Mouse (Mus musculus) spleen, postnatal 14 days (tissue): ENCODE data around the gene Pheta2.
"Not testable (repeated sequence)": the region's sequence is repeated elsewhere in the genome, so short reads cannot be mapped to it uniquely, and the experiment has no call there.

Source experiments
- DNase-seq, 2 experiments: peaks; one replicate each; pipeline ENCODE4 v3.0.0; 2021 to 2022; ENCODE audit warnings: low spot score in 2 of 2

The Pheta2 gene

GRCm38 (mm10) chr15:82343368-82344287 lies 4.9 kb downstream of the Pheta2 start:
- DNase-seq = no peak

- no peak for DNase-seq
Observed at GRCm38 (mm10) chr15:82344971-82345370, 6.2 kb downstream of the Pheta2 start.

- DNase-seq = peak; percentile 95 to 96
Observed at GRCm38 (mm10) chr15:82345820-82346470, 7.2 kb downstream of the Pheta2 start.

GRCm38 (mm10) chr15:82346580-82347302 lies 8.0 kb downstream of the Pheta2 start:
- no peak for DNase-seq

GRCm38 (mm10) chr15:82347303-82347676 lies 8.5 kb downstream of the Pheta2 start:
- DNase-seq = no peak

GRCm38 (mm10) chr15:82347852-82348251 lies 9.1 kb downstream of the Pheta2 start:
- no peak for DNase-seq

GRCm38 (mm10) chr15:82348258-82348998 lies 9.7 kb downstream of the Pheta2 start:
- no peak for DNase-seq

GRCm38 (mm10) chr15:82348999-82349341 lies 10.2 kb downstream of the Pheta2 start:
- DNase-seq = no peak

GRCm38 (mm10) chr15:82350349-82350748 lies 11.6 kb downstream of the Pheta2 start:
- no peak for DNase-seq

GRCm38 (mm10) chr15:82351480-82351879 lies 12.7 kb downstream of the Pheta2 start:
- DNase-seq = no peak

- no peak for DNase-seq
Observed at GRCm38 (mm10) chr15:82353078-82353744, 14.5 kb downstream of the Pheta2 start.

- DNase-seq = no peak
Observed at GRCm38 (mm10) chr15:82353745-82354113, 15.0 kb downstream of the Pheta2 start.

- peak; percentile 96 to 97 for DNase-seq
Observed at GRCm38 (mm10) chr15:82354126-82354945, 15.6 kb downstream of the Pheta2 start, which contains the start of gene Ndufa6. Gene Ndufa6 (minus strand): TSS chr15:82354322.

GRCm38 (mm10) chr15:82358431-82359260 lies 19.9 kb downstream of the Pheta2 start:
- DNase-seq = no peak

GRCm38 (mm10) chr15:82361459-82362018 lies 22.8 kb downstream of the Pheta2 start:
- no peak for DNase-seq

GRCm38 (mm10) chr15:82362234-82362633 lies 23.5 kb downstream of the Pheta2 start:
- DNase-seq = no peak

- DNase-seq = not testable (repeated sequence)
Observed at GRCm38 (mm10) chr15:82363801-82364200, 25.1 kb downstream of the Pheta2 start.

GRCm38 (mm10) chr15:82364561-82364960 lies 25.8 kb downstream of the Pheta2 start:
- DNase-seq = not testable (repeated sequence)

- no peak for DNase-seq
Observed at GRCm38 (mm10) chr15:82368146-82368545, 29.4 kb downstream of the Pheta2 start.
